22 mouse cellular contexts compared by ENCODE assay signal in the genomic region with DNA sequence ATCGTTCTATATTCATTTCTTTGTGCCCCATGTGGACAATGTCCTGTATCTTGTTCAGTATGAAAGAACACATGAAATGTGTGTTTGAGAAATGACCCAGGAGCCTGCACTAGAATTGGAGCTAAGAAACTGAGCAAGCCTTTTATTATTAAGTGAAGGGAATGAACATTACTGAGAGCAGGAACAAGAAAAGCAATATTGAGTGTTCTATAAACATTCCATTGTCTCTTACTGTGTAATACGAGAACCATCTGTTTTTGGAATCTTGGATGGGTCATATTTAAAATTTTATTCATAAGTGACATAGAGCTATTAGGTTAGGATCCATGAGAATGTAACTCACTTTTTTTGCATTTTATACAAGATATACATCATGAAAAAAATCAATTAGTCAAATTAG.
"Had no signal": no experiment of that assay in that cellular context is flagged by ENCODE, and none has a peak within 500 bp of the region (broad histone marks: within the 10 kb centered on the region; RNA-seq: fewer than 3 reads in every experiment).

No protein-coding gene starts in this region.

- ATAC-seq: hindbrain, postnatal 0 days; intestine, embryonic 16.5 days had no signal

- H3K9ac ChIP-seq: heart, embryonic 13.5 days; heart, embryonic 15.5 days; hindbrain, embryonic 13.5 days; hindbrain, embryonic 15.5 days; limb, embryonic 13.5 days; limb, embryonic 15.5 days had no signal

- H3K4me1 ChIP-seq: heart, embryonic 15.5 days; hindbrain, embryonic 13.5 days; hindbrain, embryonic 15.5 days; limb, embryonic 13.5 days; limb, embryonic 15.5 days had no signal

- H3K9me3 ChIP-seq: heart, embryonic 13.5 days; heart, embryonic 15.5 days; hindbrain, embryonic 13.5 days; hindbrain, embryonic 15.5 days; limb, embryonic 13.5 days; limb, embryonic 15.5 days had no signal

- H3K27me3 ChIP-seq: heart, embryonic 13.5 days; heart, embryonic 15.5 days; hindbrain, embryonic 13.5 days; hindbrain, embryonic 15.5 days; limb, embryonic 13.5 days; limb, embryonic 15.5 days had no signal

- H3K27ac ChIP-seq: heart, adult 2 months; heart, embryonic 13.5 days; heart, embryonic 15.5 days; hindbrain, embryonic 13.5 days; hindbrain, embryonic 15.5 days; hindbrain, postnatal 0 days; limb, embryonic 13.5 days; limb, embryonic 15.5 days had no signal

- DNase-seq: gastrocnemius, postnatal 14 days; gastrocnemius, postnatal 36 days; heart, adult 11 months; heart, adult 2 months; heart, postnatal 14 days; heart, postnatal 36 days; kidney, adult 18-20 months; kidney, adult 8-10 months; kidney, postnatal 14 days; kidney, postnatal 36 days; layer of hippocampus, adult 9-11 months; layer of hippocampus, postnatal 36 days; left cerebral cortex, postnatal 4 days had no signal

- H3K4me2 ChIP-seq: heart, embryonic 11.5 days; heart, embryonic 13.5 days; heart, embryonic 15.5 days; hindbrain, embryonic 13.5 days; hindbrain, embryonic 15.5 days; limb, embryonic 13.5 days; limb, embryonic 15.5 days had no signal

- H3K36me3 ChIP-seq: heart, embryonic 13.5 days; heart, embryonic 15.5 days; hindbrain, embryonic 13.5 days; hindbrain, embryonic 15.5 days; limb, embryonic 13.5 days; limb, embryonic 15.5 days had no signal

- H3K4me3 ChIP-seq: heart, adult 2 months; heart, embryonic 13.5 days; heart, embryonic 15.5 days; hindbrain, embryonic 13.5 days; hindbrain, embryonic 15.5 days; limb, embryonic 13.5 days; limb, embryonic 15.5 days had no signal
